Mouse (Mus musculus) hindbrain, embryonic 10.5 days (tissue): ENCODE results near the gene Pmm1. TPM values are rescaled to one million over a fixed set of nuclear protein-coding genes. Genes with fewer than 3 reads are reported as not detected.

Source experiments
- DNase-seq: peaks from one replicate; pipeline ENCODE4 v3.0.0-alpha.2; 2017; ENCODE audit warnings: low spot score
- H3K27ac ChIP-seq: fragments of 300-500 bp; sonication (generic); 2 replicates; pipeline ENCODE4 v1.5.1; 2016; ENCODE audit warnings: mild to moderate bottlenecking, moderate library complexity
- H3K27me3 ChIP-seq: fragments of 300-500 bp; sonication (generic); 2 replicates; pipeline ENCODE4 v1.6.1; 2016; ENCODE audit warnings: mild to moderate bottlenecking; ENCODE audit not compliant: poor library complexity, insufficient read depth, severe bottlenecking
- H3K36me3 ChIP-seq: fragments of 300-500 bp; sonication (generic); 2 replicates; pipeline ENCODE4 v1.6.1; 2016; ENCODE audit warnings: mild to moderate bottlenecking, moderate library complexity
- H3K4me1 ChIP-seq: fragments of 300-500 bp; sonication (generic); replicated peaks from 2 replicates; pipeline ENCODE4 v1.6.1; 2016; ENCODE audit warnings: mild to moderate bottlenecking
- H3K4me3 ChIP-seq: fragments of 300-500 bp; sonication (generic); 2 replicates; pipeline ENCODE4 v1.5.1; 2016; ENCODE audit warnings: mild to moderate bottlenecking, moderate library complexity
- H3K9me3 ChIP-seq: fragments of 300-500 bp; sonication (generic); 2 replicates; pipeline ENCODE4 v1.6.1; 2016; ENCODE audit warnings: mild to moderate bottlenecking, moderate library complexity
- WGBS: fragments of 180-500 bp; shearing (Covaris S2); methylation state at CpG from one replicate; pipeline ENCODE4 v1.1.7; 2016; 5-methylcytosine and 5-hydroxymethylcytosine counted together
- polyA plus RNA-seq: library from polyadenylated mRNA; unstranded; fragments of >200 nt; fragmentation: Nextera tagmentation; extraction: Ambion mirVana; gene quantifications from 2 replicates; pipeline ENCODE4 v1.2.1, GENCODE M21; 2016

Pmm1 gene
- polyA plus RNA-seq, 1 experiment from 2014 or later: 37.3 TPM

GRCm38 (mm10) chr15:81952310-81952709, 8.4 kb downstream of the Pmm1 start:
- peaks cover 12% of the 10 kb centered on the region for H3K4me1 ChIP-seq
- H3K36me3 ChIP-seq: peaks cover 59% of the 10 kb centered on the region
- no peak overlapping the region for H3K27ac ChIP-seq
- whole genome bisulfite sequencing: 79% methylated on average over 4 of the region's 4 CpGs
- H3K27me3 ChIP-seq: no peaks in the 10 kb centered on the region
- no peaks in the 10 kb centered on the region for H3K9me3 ChIP-seq
- no peak for DNase-seq
- no peak overlapping the region for H3K4me3 ChIP-seq

GRCm38 (mm10) chr15:81951159-81951558, 9.6 kb downstream of the Pmm1 start:
- Histone ChIP-seq H3K4me3 (no peak overlapping the region), H3K27me3 (no peaks in the 10 kb centered on the region), H3K36me3 (peaks cover 59% of the 10 kb centered on the region), H3K9me3 (no peaks in the 10 kb centered on the region), H3K4me1 (peaks cover 12% of the 10 kb centered on the region), H3K27ac (no peak overlapping the region)
- DNase-seq: no peak
- WGBS: 93% methylated on average over 9 of the region's 9 CpGs

DNA sequence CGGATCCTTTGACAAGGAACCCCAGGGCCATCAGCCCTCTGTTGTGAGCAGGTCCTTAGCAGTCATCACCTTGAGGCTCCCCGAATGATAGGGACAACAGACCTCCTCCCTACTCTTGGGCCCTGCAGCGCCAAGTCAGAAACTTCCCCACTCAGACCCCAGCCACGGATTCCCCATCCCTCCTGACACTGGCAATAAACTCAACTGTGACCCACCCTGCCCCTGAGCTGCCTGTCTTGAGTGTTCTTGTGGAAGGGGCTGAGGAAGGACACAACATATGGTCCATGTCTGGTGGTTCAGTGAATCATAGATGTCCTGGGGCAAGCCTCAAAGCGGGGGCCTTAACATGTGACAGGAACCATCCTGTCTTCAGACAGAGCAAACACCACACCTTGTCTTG, 10.0 kb downstream of the Pmm1 start:
- peaks cover 12% of the 10 kb centered on the region for H3K4me1 ChIP-seq
- H3K9me3 ChIP-seq: no peaks in the 10 kb centered on the region
- peaks cover 57% of the 10 kb centered on the region for H3K36me3 ChIP-seq
- 92% methylated on average over 5 of the region's 5 CpGs for WGBS
- no peak overlapping the region for H3K4me3 ChIP-seq
- H3K27me3 ChIP-seq: no peaks in the 10 kb centered on the region
- no peak overlapping the region for H3K27ac ChIP-seq
- no peak for DNase-seq

GRCm38 (mm10) chr15:81949476-81950131, 11.1 kb downstream of the Pmm1 start:
- WGBS: 71% methylated on average over 11 of the region's 11 CpGs
- Histone ChIP-seq H3K27me3 (no peaks in the 10 kb centered on the region), H3K4me1 (peaks cover 12% of the 10 kb centered on the region), H3K27ac (peak overlapping the region; percentile 62; the same call in 1 of the 2 replicates), H3K4me3 (no peak overlapping the region), H3K36me3 (peaks cover 46% of the 10 kb centered on the region), H3K9me3 (no peaks in the 10 kb centered on the region)
- DNase-seq: no peak

- peak overlapping the region; percentile 62 for H3K27ac ChIP-seq
Observed at GRCm38 (mm10) chr15:81949076-81949475, 11.7 kb downstream of the Pmm1 start.

GRCm38 (mm10) chr15:81943176-81943749, 17.5 kb downstream of the Pmm1 start:
- peak; percentile 89 for DNase-seq
- peak overlapping the region; percentile 20 for H3K4me3 ChIP-seq
- 9% methylated on average over 9 of the region's 9 CpGs for WGBS
- H3K9me3 ChIP-seq: no peaks in the 10 kb centered on the region
- 0 out of 2 replicates have a peak, but pooled peaks cover under 1% of the 10 kb centered on the region for H3K27me3 ChIP-seq
- H3K36me3 ChIP-seq: 0 out of 2 replicates have a peak, but pooled peaks cover 5% of the 10 kb centered on the region
- peaks cover 35% of the 10 kb centered on the region for H3K4me1 ChIP-seq
- H3K27ac ChIP-seq: peak overlapping the region; percentile 84

More at GRCm38 (mm10) chr15:81949076-81949475, 11.7 kb downstream of the Pmm1 start:
- DNase-seq: no peak
- Histone ChIP-seq H3K9me3 (no peaks in the 10 kb centered on the region), H3K4me3 (no peak overlapping the region), H3K36me3 (peaks cover 40% of the 10 kb centered on the region), H3K4me1 (peaks cover 12% of the 10 kb centered on the region), H3K27me3 (no peaks in the 10 kb centered on the region)
- 87% methylated on average over 10 of the region's 10 CpGs for WGBS

GRCm38 (mm10) chr15:81941010-81941409, 19.7 kb downstream of the Pmm1 start:
- Histone ChIP-seq H3K36me3 (no peaks in the 10 kb centered on the region), H3K4me1 (peaks cover 52% of the 10 kb centered on the region), H3K4me3 (no peak overlapping the region), H3K27me3 (peaks cover 12% of the 10 kb centered on the region), H3K9me3 (no peaks in the 10 kb centered on the region), H3K27ac (no peak overlapping the region)
- DNase-seq: no peak
- WGBS: 94% methylated on average over 2 of the region's 2 CpGs

DNA sequence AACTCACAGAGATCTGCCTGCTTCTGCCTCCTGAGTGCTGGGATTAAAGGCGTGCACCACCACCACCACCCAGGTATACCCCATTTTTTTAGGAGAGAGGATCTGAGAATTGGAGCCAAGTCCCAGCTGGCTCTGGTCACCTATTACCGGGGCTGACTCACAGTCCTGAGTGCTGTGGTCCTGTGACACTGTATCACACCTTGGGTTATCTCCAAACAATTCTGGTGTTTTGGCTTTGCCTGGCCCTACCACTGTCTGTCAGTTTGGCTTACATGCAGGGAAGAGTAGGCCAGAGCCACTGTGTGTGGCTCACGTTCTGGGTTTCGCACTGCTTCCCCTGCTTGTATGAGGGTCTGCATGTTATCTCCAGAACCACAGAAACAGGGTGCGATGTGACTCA, 20.5 kb downstream of the Pmm1 start:
- Histone ChIP-seq H3K27me3 (peaks cover 12% of the 10 kb centered on the region), H3K36me3 (no peaks in the 10 kb centered on the region), H3K27ac (no peak overlapping the region), H3K4me3 (no peak overlapping the region), H3K4me1 (peaks cover 52% of the 10 kb centered on the region), H3K9me3 (no peaks in the 10 kb centered on the region)
- WGBS: 91% methylated on average over 5 of the region's 5 CpGs
- no peak for DNase-seq

GRCm38 (mm10) chr15:81939774-81940173, 21.0 kb downstream of the Pmm1 start:
- H3K9me3 ChIP-seq: no peaks in the 10 kb centered on the region
- H3K27me3 ChIP-seq: peaks cover 12% of the 10 kb centered on the region
- peaks cover 52% of the 10 kb centered on the region for H3K4me1 ChIP-seq
- DNase-seq: no peak
- no peaks in the 10 kb centered on the region for H3K36me3 ChIP-seq
- no peak overlapping the region for H3K4me3 ChIP-seq
- WGBS: 90% methylated on average over 4 of the region's 4 CpGs
- H3K27ac ChIP-seq: no peak overlapping the region

- 92% methylated on average over 10 of the region's 10 CpGs for WGBS
Observed at GRCm38 (mm10) chr15:81939157-81939715, 21.5 kb downstream of the Pmm1 start.

GRCm38 (mm10) chr15:81938246-81938645, 22.5 kb downstream of the Pmm1 start:
- no peaks in the 10 kb centered on the region for H3K9me3 ChIP-seq
- H3K27ac ChIP-seq: peak overlapping the region; percentile 76; the same call in 1 of the 2 replicates
- DNase-seq: peak; percentile 50
- peaks cover 12% of the 10 kb centered on the region for H3K27me3 ChIP-seq
- H3K4me3 ChIP-seq: peak overlapping the region; percentile 55
- H3K36me3 ChIP-seq: no peaks in the 10 kb centered on the region
- 27% methylated on average over 2 of the region's 2 CpGs for WGBS
- peaks cover 47% of the 10 kb centered on the region for H3K4me1 ChIP-seq

More at GRCm38 (mm10) chr15:81939157-81939715, 21.5 kb downstream of the Pmm1 start:
- Histone ChIP-seq H3K36me3 (no peaks in the 10 kb centered on the region), H3K4me1 (peaks cover 52% of the 10 kb centered on the region), H3K9me3 (no peaks in the 10 kb centered on the region), H3K27ac (0 out of 2 replicates have a peak overlapping the region, but pooled peaks have one; percentile 57), H3K4me3 (no peak overlapping the region), H3K27me3 (peaks cover 12% of the 10 kb centered on the region)
- no peak for DNase-seq

GRCm38 (mm10) chr15:81937098-81937972, 23.4 kb downstream of the Pmm1 start:
- Histone ChIP-seq H3K9me3 (no peaks in the 10 kb centered on the region), H3K4me1 (peaks cover 45% of the 10 kb centered on the region), H3K36me3 (no peaks in the 10 kb centered on the region), H3K27ac (peak overlapping the region; percentile 76), H3K27me3 (peaks cover 12% of the 10 kb centered on the region), H3K4me3 (peak overlapping the region; percentile 55)
- DNase-seq: peak; percentile 34
- WGBS: 8% methylated on average over 19 of the region's 19 CpGs
